Mouse (Mus musculus): ENCODE data around the gene Snai1. TPM values are rescaled to one million over a fixed set of nuclear protein-coding genes. Genes with fewer than 3 reads are reported as not detected.
A peak's percentile ranks its signal among the peaks of the same experiment; 100 is the strongest.

The Snai1 gene
- polyA plus RNA-seq, 1 experiment = 13.2 TPM

- WGBS = 76% methylated on average over 12 of the region's 12 CpGs
- Histone ChIP-seq H3K36me3 (ENCODE audit: control insufficient read depth, insufficient read depth, low read length) (no peaks in the 10 kb centered on the region), H3K4me3 (ENCODE audit: low read depth, low read length) (no peak overlapping the region), H3K27ac (ENCODE audit: insufficient read depth, low read depth, low read length) (no peak overlapping the region), H3K4me1 (ENCODE audit: control insufficient read depth, insufficient read depth, insufficient read length, low read length) (no peaks in the 10 kb centered on the region; the same call in 1 of the 2 replicates), H3K27me3 (ENCODE audit: control insufficient read depth, insufficient read depth, low read length) (peaks cover 3% of the 10 kb centered on the region; the same call in 1 of the 2 replicates)
- TF ChIP-seq CTCF (IDR thresholded peaks at IDR 0.05; ENCODE audit: extremely low read depth, insufficient read length, insufficient replicate concordance, low read depth, low read length) = no peak
- no peak for TF ChIP-seq POLR2A (IDR thresholded peaks at IDR 0.05; ENCODE audit: low read depth, low read length)
These were observed 25.7 kb downstream of the Snai1 start for GRCm38 (mm10) chr2:167563703-167564102.

DNA sequence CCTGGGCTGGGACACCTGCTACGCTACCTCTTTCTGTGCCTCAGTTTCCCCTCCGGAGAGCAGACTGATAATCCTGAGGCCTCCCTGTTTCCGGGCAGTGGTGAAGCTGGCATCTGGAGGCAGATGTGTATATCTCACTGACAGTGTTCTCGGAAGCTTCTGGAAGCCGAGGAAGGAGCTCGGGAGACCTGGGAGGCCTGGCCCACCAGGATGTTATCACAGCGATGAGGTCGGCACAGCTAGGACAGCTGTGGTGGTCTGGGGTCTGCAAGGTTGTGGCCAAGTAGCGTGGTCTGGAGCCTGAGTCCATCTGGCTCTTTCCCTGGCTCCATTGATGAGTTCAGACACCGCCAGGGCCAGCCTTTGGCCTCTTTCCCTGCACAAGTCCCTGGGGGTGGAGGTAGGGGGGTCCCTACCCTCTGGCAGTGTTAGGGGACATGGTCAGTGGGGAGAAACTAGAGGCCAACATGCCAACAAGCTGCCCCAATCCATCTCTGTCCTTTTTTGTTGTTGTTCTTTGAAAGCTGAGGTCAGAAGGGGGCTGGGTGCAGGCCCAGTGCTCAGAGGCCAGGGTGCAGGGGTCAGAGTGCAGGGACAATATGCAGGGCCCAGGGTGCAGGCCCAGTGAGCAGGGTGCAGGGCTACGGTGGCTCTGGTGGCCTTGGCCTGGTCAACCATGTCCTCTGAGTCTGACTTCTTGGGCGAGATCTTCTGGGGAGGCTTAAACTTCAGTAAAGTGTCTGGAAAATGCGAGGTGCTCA is 26.7 kb downstream of the Snai1 start:
- TF ChIP-seq CTCF (IDR thresholded peaks at IDR 0.05; ENCODE audit: extremely low read depth, insufficient read length, insufficient replicate concordance, low read depth, low read length) (no peak), POLR2A (IDR thresholded peaks at IDR 0.05; ENCODE audit: low read depth, low read length) (no peak)
- Histone ChIP-seq H3K36me3 (ENCODE audit: control insufficient read depth, insufficient read depth, low read length) (no peaks in the 10 kb centered on the region), H3K27me3 (ENCODE audit: control insufficient read depth, insufficient read depth, low read length) (no peaks in the 10 kb centered on the region; the same call in 1 of the 2 replicates), H3K4me3 (ENCODE audit: low read depth, low read length) (no peak overlapping the region), H3K27ac (ENCODE audit: insufficient read depth, low read depth, low read length) (no peak overlapping the region), H3K4me1 (ENCODE audit: control insufficient read depth, insufficient read depth, insufficient read length, low read length) (no peaks in the 10 kb centered on the region; the same call in 1 of the 2 replicates)
- WGBS = 86% methylated on average over 13 of the region's 13 CpGs

GRCm38 (mm10) chr2:167565312-167565656 is 27.3 kb downstream of the Snai1 start:
- WGBS = 68% methylated on average over 3 of the region's 3 CpGs
- no peaks in the 10 kb centered on the region for H3K27me3 ChIP-seq (ENCODE audit: control insufficient read depth, insufficient read depth, low read length)
- no peak overlapping the region for H3K4me3 ChIP-seq (ENCODE audit: low read depth, low read length)
- no peaks in the 10 kb centered on the region; the same call in 1 of the 2 replicates for H3K4me1 ChIP-seq (ENCODE audit: control insufficient read depth, insufficient read depth, insufficient read length, low read length)
- TF ChIP-seq CTCF (IDR thresholded peaks at IDR 0.05; ENCODE audit: extremely low read depth, insufficient read length, insufficient replicate concordance, low read depth, low read length) (no peak), POLR2A (IDR thresholded peaks at IDR 0.05; ENCODE audit: low read depth, low read length) (no peak)
- H3K27ac ChIP-seq (ENCODE audit: insufficient read depth, low read depth, low read length) = no peak overlapping the region
- no peaks in the 10 kb centered on the region for H3K36me3 ChIP-seq (ENCODE audit: control insufficient read depth, insufficient read depth, low read length)

DNA sequence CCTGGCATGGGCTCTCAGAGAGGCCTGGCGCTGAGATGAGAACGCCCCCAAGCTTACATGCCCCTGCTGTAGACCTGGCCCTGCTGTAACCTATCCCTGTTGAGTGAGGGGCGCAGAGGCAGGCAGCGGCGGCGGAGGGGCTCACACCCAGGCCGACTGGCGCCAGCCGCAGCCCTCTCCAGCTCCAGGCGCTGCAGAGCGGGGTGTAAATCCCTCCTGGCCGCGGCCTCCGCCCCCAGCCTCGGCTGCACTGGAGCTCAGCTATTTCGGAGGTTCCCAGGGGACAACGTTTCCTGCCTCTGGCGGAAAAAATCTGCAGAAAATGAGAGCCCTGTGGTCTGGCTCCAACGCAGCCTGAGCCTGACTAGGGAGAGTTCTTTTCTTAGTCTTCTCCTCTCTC is 27.7 kb downstream of the Snai1 start:
- 46% methylated on average over 19 of the region's 19 CpGs for WGBS
- Histone ChIP-seq H3K4me3 (ENCODE audit: low read depth, low read length) (no peak overlapping the region), H3K4me1 (ENCODE audit: control insufficient read depth, insufficient read depth, insufficient read length, low read length) (no peaks in the 10 kb centered on the region; the same call in 1 of the 2 replicates), H3K27ac (ENCODE audit: insufficient read depth, low read depth, low read length) (no peak overlapping the region), H3K27me3 (ENCODE audit: control insufficient read depth, insufficient read depth, low read length) (no peaks in the 10 kb centered on the region), H3K36me3 (ENCODE audit: control insufficient read depth, insufficient read depth, low read length) (no peaks in the 10 kb centered on the region)
- TF ChIP-seq POLR2A (IDR thresholded peaks at IDR 0.05; ENCODE audit: low read depth, low read length) = no peak

- no peaks in the 10 kb centered on the region for H3K36me3 ChIP-seq (ENCODE audit: control insufficient read depth, insufficient read depth, low read length)
- TF ChIP-seq POLR2A (IDR thresholded peaks at IDR 0.05; ENCODE audit: low read depth, low read length) (no peak), CTCF (IDR thresholded peaks at IDR 0.05; ENCODE audit: extremely low read depth, insufficient read length, insufficient replicate concordance, low read depth, low read length) (no peak)
- H3K27me3 ChIP-seq (ENCODE audit: control insufficient read depth, insufficient read depth, low read length) = no peaks in the 10 kb centered on the region
- H3K27ac ChIP-seq (ENCODE audit: insufficient read depth, low read depth, low read length) = no peak overlapping the region
- 78% methylated on average over 9 of the region's 9 CpGs for WGBS
- H3K4me1 ChIP-seq (ENCODE audit: control insufficient read depth, insufficient read depth, insufficient read length, low read length) = no peaks in the 10 kb centered on the region; the same call in 1 of the 2 replicates
- H3K4me3 ChIP-seq (ENCODE audit: low read depth, low read length) = no peak overlapping the region
These were observed 30.1 kb downstream of the Snai1 start for GRCm38 (mm10) chr2:167568112-167568511.

- Histone ChIP-seq H3K27me3 (ENCODE audit: control insufficient read depth, insufficient read depth, low read length) (no peaks in the 10 kb centered on the region), H3K27ac (ENCODE audit: insufficient read depth, low read depth, low read length) (peak overlapping the region; percentile 44), H3K36me3 (ENCODE audit: control insufficient read depth, insufficient read depth, low read length) (no peaks in the 10 kb centered on the region), H3K4me1 (ENCODE audit: control insufficient read depth, insufficient read depth, insufficient read length, low read length) (no peaks in the 10 kb centered on the region), H3K4me3 (ENCODE audit: low read depth, low read length) (no peak overlapping the region)
- no peak for TF ChIP-seq POLR2A (IDR thresholded peaks at IDR 0.05; ENCODE audit: low read depth, low read length)
- TF ChIP-seq CTCF (IDR thresholded peaks at IDR 0.05; ENCODE audit: extremely low read depth, insufficient read length, insufficient replicate concordance, low read depth, low read length) = no peak
- WGBS = 64% methylated on average over 13 of the region's 13 CpGs
These were observed 32.1 kb downstream of the Snai1 start for GRCm38 (mm10) chr2:167569934-167570651.

- WGBS = 65% methylated on average over 6 of the region's 6 CpGs
These were observed 32.8 kb downstream of the Snai1 start for GRCm38 (mm10) chr2:167570815-167571214.

More at GRCm38 (mm10) chr2:167570815-167571214, 32.8 kb downstream of the Snai1 start:
- no peak overlapping the region; the same call in 1 of the 2 replicates for H3K27ac ChIP-seq (ENCODE audit: insufficient read depth, low read depth, low read length)
- no peaks in the 10 kb centered on the region for H3K4me1 ChIP-seq (ENCODE audit: control insufficient read depth, insufficient read depth, insufficient read length, low read length)
- H3K36me3 ChIP-seq (ENCODE audit: control insufficient read depth, insufficient read depth, low read length) = no peaks in the 10 kb centered on the region
- TF ChIP-seq CTCF (IDR thresholded peaks at IDR 0.05; ENCODE audit: extremely low read depth, insufficient read length, insufficient replicate concordance, low read depth, low read length) (no peak), POLR2A (IDR thresholded peaks at IDR 0.05; ENCODE audit: low read depth, low read length) (no peak)
- H3K27me3 ChIP-seq (ENCODE audit: control insufficient read depth, insufficient read depth, low read length) = no peaks in the 10 kb centered on the region
- no peak overlapping the region for H3K4me3 ChIP-seq (ENCODE audit: low read depth, low read length)
